Mouse (Mus musculus) heart, postnatal 25 days (tissue): Measurements from ENCODE around the gene Vmn2r71. TPM values are rescaled to one million over a fixed set of nuclear protein-coding genes. Genes with fewer than 3 reads are reported as not detected.

Experiments
- DNase-seq: peaks from one replicate; pipeline ENCODE4 v3.0.0; 2022; ENCODE audit warnings: low spot score
- intact Hi-C: fragments of 180-260 bp; cut with DNase I; formaldehyde crosslinking; loops from one replicate; pipeline ENCODE4 v1.15.1; 2025
- total RNA-seq, 2 experiments: library from RNA; stranded (reverse); gene quantifications; 2 replicates each; pipeline ENCODE4 v1.2.3; 2021

Vmn2r71 gene
- total RNA-seq, result not detected

DNA sequence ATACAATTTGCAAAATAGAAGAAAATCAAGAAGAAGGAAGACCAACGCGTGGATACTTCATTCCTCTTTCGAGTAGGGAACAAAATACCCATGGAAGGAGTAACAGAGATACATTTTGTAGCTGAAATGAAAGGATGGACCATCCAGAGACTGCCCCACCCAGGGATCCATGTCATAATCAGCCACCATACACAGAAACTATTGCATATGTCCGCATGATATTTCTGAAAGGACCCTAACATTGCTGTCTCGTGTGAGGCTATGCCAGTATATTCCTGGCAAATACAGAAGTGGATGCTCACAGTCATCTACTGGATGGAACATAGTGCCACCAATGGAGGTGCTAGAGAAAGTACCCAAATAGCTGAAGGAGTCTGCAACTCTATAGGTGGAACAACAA, at the start of gene Vmn2r71:
Vmn2r71 (plus strand) TSS at position 301 of the 400 bp plus-strand sequence.
- intact Hi-C loops, result no loop called here
- no peak for DNase-seq

DNA sequence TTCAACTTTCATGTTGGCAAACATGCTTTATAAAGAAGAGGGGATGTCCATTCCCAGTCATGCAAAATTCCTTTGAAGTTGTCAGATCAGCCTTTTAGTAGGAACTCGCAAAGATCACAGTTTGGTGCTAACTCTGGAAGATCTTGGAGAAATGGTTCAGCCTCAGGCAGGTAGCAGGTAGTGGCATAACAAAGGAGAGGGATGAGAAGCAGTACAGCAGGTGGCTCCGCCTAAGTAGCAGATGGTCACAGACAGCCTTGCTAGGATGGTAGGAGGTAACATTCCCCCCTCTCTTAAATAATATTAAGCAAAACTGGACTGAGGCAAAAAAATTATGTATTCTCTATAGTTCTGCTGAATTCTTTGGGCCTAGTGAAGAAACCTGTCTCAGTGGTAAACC, 20.8 kb upstream of the Vmn2r71 start:
- intact Hi-C loops, result no loop called here
- no peak for DNase-seq

DNA sequence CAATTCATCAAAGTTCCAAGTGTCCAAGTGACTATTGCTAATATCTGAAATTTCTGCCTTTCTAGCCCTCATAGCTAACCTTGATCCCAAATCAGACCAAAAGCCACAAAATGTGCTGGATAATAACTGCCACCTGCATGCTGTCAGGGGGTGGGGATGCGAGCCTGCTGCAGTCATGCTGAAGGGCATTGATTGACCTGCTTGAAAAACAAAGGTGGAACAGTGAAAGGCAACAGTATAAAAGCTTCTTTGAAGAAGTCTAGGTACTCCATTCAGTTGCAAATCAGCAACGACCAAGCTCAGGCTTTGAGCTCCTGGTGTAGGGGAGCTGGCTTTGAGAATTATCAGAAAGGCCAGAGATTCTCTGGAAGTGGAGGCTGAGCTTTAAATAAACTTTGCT, 19.8 kb upstream of the Vmn2r71 start:
- intact Hi-C loops, result no loop called here
- no peak for DNase-seq

DNA sequence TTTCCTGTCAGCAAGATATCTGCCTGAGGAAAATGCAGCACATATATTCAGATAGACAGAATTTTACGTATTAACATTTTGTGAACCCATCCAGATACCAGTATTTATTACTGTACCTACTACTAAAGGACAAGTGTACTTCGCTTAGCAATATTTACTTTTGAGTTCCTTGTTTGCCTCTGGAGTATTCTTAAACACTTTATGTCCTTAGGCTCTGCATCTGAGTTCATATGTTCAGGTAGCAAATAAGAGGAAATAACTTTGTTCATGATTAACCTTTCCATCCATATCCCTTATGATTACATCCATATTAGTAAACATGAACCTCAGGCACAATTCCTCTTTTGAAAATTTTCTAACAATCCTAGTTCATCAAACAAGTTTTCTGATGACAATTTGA, 6.2 kb downstream of the Vmn2r71 start, which contains the start of gene Vmn2r70:
Vmn2r70 (minus strand) TSS at position 101 of the 400 bp plus-strand sequence.
- DNase-seq, result no peak
- intact Hi-C loops, result no loop called here

Other genes with a start within 250 kb of the Vmn2r71 start
- not detected for gene Vmn2r69, start 147.2 kb upstream of the Vmn2r71 start, total RNA-seq
- gene Vmn2r70, start 6.1 kb downstream of the Vmn2r71 start, total RNA-seq, result not detected
- gene Vmn2r72, start 192.0 kb downstream of the Vmn2r71 start, total RNA-seq, result not detected